Mouse (Mus musculus): ENCODE data around the gene Zfp709.

DNA sequence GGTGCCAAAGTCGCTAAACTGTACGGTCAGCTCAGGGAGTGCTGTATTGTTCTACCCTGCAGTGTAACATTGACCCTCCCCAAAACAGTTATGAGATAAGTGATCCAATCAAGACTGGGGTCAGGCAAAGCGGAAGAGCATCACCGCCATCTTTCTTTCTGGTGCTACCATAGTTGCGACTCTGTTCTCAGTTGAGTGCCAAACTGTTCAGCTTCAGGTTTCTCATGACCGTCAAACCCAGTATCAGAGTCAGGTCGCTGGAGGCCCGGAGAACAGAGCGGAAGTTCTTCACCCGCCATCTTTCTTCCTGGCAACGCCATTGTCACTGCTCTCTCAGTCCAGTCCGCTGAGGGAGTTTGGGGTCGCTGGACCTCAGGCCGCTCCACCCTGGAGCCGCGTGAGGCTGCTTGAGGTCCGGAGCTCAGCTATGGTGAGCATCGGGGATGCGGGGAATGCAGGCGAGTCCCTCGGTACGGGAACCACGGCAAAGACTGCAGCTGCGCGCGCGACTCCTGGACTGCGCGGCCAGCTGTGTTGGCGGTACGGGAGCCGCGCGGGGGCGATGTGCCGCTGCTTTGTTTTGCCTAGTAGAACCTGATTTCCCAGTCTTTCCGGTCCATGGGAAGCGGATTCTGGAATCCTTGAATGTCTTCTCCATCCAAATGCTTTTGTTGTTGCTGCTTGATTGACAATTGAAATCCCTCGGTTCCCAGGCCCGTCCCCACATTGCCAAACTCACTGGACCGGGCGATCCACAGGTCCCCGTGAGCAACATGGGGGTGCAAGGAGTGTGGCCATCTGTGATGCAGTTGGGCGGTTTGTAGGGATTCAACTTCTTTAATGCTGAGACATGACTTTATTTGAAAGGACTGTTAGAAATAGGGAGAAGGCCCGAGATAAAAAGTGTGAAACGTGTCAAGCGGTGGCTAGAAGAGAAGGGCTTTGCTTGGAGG, 26.8 kb downstream of the Zfp709 start, which contains the start of the genes Zfp882 and Zfp617:
- peak; percentile 18; the same call in 1 of the 2 replicates for TF ChIP-seq CTCF (IDR thresholded peaks at IDR 0.05; ENCODE audit: low read depth, low read length)
- no peak for TF ChIP-seq POLR2A (IDR thresholded peaks at IDR 0.05; ENCODE audit: borderline replicate concordance, low read depth, low read length)

Data from bone marrow macrophage, adult 2 months (primary cell).